Mouse (Mus musculus): ENCODE data around the gene Bpgm.

DNA sequence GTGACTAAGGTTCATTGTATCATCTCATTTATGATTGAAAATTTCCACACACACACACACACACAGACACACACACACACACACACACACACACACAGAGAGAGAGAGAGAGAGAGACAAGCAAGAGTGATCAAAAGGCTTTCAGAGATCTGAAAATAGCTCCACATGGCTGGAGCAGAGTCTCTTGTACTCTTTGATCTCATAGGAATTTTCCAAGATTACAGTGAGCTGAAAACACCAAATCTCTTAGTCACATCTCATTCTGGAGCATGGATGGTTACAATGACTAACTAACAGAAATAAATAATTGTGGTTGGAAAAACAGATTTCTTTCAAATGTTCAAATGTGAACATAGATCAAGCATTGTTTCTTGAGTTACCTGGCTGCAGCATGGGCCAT lies 16.6 kb upstream of the Bpgm start:
- TF ChIP-seq CTCF (IDR thresholded peaks at IDR 0.05; ENCODE audit: low read depth, low read length) (no peak), POLR2A (IDR thresholded peaks at IDR 0.05; ENCODE audit: borderline replicate concordance, low read depth, low read length) (no peak)
